In the genomic region with DNA sequence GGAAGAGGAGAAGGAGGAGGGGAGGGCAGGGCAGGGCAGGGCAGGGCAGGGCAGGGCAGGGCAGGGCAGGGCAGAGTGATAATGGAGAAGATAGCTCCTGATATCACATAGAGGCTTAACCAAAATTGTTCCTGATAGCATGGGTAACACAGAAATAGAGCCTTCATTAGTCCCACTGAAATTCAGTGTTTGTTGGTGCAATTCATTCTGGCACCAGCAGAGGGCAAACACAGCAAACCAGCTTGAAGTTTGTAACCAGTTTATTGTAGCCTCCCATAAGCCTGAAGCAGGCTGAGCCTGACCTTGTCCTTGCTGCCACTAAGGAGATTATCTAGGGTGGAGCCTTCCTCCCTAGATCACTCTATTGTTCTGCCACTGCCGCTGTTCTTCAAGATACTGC, we compare ENCODE assay signal across 9 mouse cellular contexts. TPM values are rescaled to one million over a fixed set of nuclear protein-coding genes. Genes with fewer than 3 reads are reported as not detected.
DNase-seq lines count a peak whose midpoint lies in the region; ATAC-seq lines count a peak whose summit lies in the region.
"Had no signal": no experiment of that assay in that cellular context is flagged by ENCODE, and none has a peak within 500 bp of the region (broad histone marks: within the 10 kb centered on the region; RNA-seq: fewer than 3 reads in every experiment).

No protein-coding gene starts in this region.

- WGBS in heart, embryonic 12.5 days: 10% methylated on average over 1 of the region's 1 CpGs

- ATAC-seq in heart, embryonic 12.5 days (ENCODE audit: insufficient number of reproducible peaks, low FRiP score): no peak

- no peaks in the 10 kb centered on the region for H3K9me3 ChIP-seq in heart, embryonic 12.5 days (replicated peaks)
- H3K9me3 ChIP-seq: limb, embryonic 13.5 days had no signal

- H3K27me3 ChIP-seq in heart, embryonic 12.5 days (replicated peaks): no peaks in the 10 kb centered on the region
- H3K27me3 ChIP-seq: limb, embryonic 13.5 days had no signal

- DNase-seq in heart, adult 8-10 months (ENCODE audit: low spot score): peak; percentile 26
- DNase-seq in MEL-GATA-1-ER (ENCODE audit: extremely low read depth, low read depth): peak; percentile 63
- peak; percentile 46 to 65 for DNase-seq in cerebellum, postnatal 25 days
- peak; percentile 56 to 70 for DNase-seq in heart, postnatal 10 days
- DNase-seq in kidney, postnatal 4 days: peak; percentile 71 to 72
- DNase-seq in lung, adult 18-20 months: peak; percentile 40 to 51
- DNase-seq in right cerebral cortex, postnatal 4 days: peak; percentile 58

- H3K9ac ChIP-seq in heart, embryonic 12.5 days: no peak overlapping the region
- H3K9ac ChIP-seq: limb, embryonic 13.5 days had no signal

- H3K27ac ChIP-seq in heart, embryonic 12.5 days (ENCODE audit: poor library complexity, severe bottlenecking): no peak overlapping the region
- H3K27ac ChIP-seq: limb, embryonic 13.5 days had no signal

- H3K4me1 ChIP-seq in heart, embryonic 12.5 days (replicated peaks): no peaks in the 10 kb centered on the region

- H3K4me2 ChIP-seq in heart, embryonic 12.5 days: no peak overlapping the region
- H3K4me2 ChIP-seq: limb, embryonic 13.5 days had no signal

- intact Hi-C loops in heart, postnatal 10 days (cut with DNase I): loop anchor here (1.0 to 5.0 kb wide), 2 partner anchors 70 to 259 kb away; no protein-coding TSS in a partner anchor

- H3K4me3 ChIP-seq in heart, embryonic 12.5 days: no peak overlapping the region
- H3K4me3 ChIP-seq: limb, embryonic 13.5 days had no signal

- H3K36me3 ChIP-seq in heart, embryonic 12.5 days: no peaks in the 10 kb centered on the region
- H3K36me3 ChIP-seq: limb, embryonic 13.5 days had no signal

RNA-seq across cellular contexts. Expression of a gene that starts 8.4 kb away (rescaled TPM):
- total RNA-seq in heart, adult 8-10 months (2022): not detected
- not detected in 2 replicates for polyA plus RNA-seq in heart, embryonic 12.5 days (2016; fragmentation: Nextera tagmentation; extraction: Ambion mirVana)
- total RNA-seq in heart, postnatal 10 days (2021): not detected
- polyA plus RNA-seq: limb, embryonic 13.5 days had no signal
